Mouse (Mus musculus) urinary bladder, postnatal 14 days (tissue): ENCODE measurements around the gene Stim2.

Experiments
- DNase-seq: peaks from one replicate; pipeline ENCODE4 v3.0.0; 2021; ENCODE audit warnings: low spot score

The Stim2 gene

GRCm38 (mm10) chr5:54116538-54116937 lies 118.2 kb downstream of the Stim2 start:
- no peak for DNase-seq

GRCm38 (mm10) chr5:54118410-54119212 lies 120.3 kb downstream of the Stim2 start:
- no peak for DNase-seq

- DNase-seq = no peak
Measured at GRCm38 (mm10) chr5:54148091-54148795, 149.9 kb downstream of the Stim2 start.

DNA sequence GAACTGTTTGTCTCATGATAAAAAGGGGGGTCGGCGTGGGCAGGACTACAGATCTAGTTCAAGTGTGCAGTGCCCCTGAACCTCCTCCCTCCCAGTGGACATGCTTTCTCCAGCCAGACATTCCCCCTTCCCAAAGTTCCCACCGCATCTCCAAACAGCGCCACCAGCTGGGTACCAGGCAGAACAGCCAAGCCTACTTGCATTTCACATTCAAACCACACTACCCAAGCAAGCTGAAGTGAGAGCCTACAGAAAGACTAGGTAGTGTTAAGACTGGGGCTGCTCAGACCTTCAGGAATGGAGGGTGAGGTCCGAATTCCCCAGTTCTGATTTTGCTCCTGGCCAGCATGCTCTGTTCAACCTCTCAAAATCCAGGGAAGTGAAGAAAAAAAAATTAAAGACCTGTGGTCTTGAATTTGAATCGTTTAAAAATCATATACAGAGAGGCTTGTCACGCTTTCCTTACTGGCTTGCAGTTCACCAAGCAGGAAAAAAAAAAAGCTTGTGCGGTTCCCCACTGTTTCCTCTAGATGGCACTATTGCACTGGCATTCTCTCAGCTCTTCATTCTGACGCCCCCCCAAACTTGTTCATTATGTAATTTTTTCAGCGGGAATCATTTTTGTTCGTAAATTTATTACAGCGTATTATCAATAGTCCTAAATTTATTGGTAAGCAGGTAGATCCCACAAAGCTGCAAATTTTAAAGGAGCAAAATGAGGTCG lies 156.4 kb downstream of the Stim2 start:
- no peak for DNase-seq

GRCm38 (mm10) chr5:54155227-54155776 lies 157.0 kb downstream of the Stim2 start:
- no peak for DNase-seq

GRCm38 (mm10) chr5:54155916-54156315 lies 157.6 kb downstream of the Stim2 start:
- no peak for DNase-seq

DNA sequence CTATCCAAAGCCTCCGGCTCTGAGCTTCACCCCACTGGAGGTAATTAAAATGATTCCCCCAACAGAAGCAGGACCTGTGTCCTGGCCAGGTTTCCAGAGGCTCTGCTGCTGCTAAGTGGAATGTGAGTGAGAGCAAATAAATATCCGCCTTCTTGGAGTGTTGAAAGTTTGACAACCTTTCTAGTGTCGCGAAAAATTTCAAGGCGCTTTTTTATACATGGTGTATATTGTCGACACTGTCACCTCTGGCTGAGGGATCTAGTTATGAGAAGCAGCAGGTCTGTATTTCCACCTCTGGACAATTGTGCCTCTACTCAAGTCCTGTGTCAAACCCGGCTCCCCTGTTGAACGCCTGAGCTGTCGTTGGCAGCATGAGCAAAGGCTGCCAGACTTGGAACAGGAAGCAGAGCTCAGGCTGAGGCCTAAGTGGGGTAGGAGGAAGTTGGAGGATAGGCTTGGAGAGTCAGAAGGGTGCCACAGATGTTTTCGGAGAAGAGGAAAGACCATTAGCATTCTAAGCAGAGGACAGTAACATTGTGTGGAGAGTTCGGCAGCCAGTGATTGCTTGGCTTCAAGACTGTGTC lies 158.7 kb downstream of the Stim2 start:
- no peak for DNase-seq

DNA sequence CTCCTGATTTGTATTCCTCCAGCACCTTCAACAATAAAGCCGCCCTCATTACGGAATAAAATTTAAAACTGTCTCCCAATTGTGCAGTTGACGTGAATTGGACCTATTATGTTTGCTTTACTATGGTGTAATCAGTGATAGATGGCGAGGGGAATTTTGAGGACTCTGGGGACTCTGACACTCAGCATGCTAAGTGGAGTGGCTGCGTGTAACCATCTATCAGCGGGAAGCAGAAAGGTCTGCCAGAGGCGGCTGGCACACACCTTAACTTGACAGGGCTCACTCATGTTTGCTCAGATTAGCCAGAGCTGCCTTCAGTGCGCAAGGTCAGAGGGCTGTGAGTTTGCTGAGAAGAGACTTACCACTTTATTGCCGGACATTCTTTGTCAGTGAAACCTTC lies 159.9 kb downstream of the Stim2 start:
- DNase-seq = no peak

DNA sequence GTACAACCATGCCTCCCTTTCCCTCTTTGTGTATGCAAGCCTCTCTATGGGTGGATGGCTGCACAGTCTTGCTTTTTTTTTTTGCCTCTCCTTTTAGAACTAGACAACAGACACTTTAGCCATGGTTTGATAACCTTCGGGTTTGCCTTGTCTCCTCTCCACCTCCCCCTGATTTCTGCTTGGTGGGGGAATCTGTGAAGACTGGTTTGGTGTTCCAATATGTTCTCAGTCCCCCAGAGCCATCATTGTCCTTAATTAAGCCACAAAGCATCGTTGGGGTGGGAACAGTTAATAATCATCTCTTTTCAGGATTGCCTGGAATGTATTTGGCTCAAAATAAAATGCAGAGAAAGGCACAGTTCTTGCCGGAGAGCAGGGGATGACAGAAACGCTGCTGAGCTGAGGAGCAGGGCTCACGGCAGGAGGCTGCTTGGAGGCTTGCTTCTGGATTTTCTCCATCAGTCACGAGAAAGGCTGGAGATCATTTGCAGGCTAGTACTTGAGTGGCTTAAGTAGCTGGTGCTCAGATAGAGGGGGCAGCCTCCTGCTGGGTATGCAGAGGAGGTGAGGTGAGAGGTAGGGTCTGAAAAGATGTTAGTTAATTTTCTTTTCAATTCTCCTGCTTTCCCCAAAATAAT lies 161.0 kb downstream of the Stim2 start:
- DNase-seq = no peak

DNA sequence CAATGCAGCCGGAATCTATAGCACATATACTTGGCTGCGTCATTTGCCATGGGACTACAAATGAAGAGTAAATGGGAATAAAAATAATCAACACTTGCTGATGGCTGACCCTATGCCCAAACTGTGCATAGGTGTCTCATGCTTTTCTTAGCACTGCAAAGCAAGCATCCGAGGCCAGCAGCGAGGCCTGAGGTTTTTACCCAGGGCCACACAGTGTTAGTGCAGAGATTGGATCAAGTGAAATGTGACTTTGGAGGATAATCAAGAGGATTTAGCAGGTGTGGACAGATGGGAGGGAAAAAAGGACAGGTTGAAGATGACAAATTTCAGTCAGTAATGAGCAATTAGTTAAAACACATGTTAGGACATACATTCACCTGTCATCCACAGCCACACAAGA lies 162.3 kb downstream of the Stim2 start:
- no peak for DNase-seq

GRCm38 (mm10) chr5:54163890-54164289 lies 165.6 kb downstream of the Stim2 start:
- DNase-seq = no peak
